Mouse (Mus musculus) stomach, postnatal 0 days (tissue): ENCODE data around the gene Nubpl. TPM values are rescaled to one million over a fixed set of nuclear protein-coding genes. Genes with fewer than 3 reads are reported as not detected.
A peak's percentile ranks its signal among the peaks of the same experiment; 100 is the strongest.
"Not testable (repeated sequence)": the region's sequence is repeated elsewhere in the genome, so short reads cannot be mapped to it uniquely, and the experiment has no call there.

Experiments
- ATAC-seq: fragments of 200-750 bp; cut with Nextera tagmentation; 2 replicates; pipeline ENCODE4 v1.8.0; 2017; ENCODE audit not compliant: low FRiP score, low TSS enrichment
- DNase-seq: peaks from one replicate; pipeline ENCODE4 v3.0.0-alpha.2; 2016; ENCODE audit warnings: low spot score
- H3K27ac ChIP-seq: fragments of 300-500 bp; sonication (generic); replicated peaks from 2 replicates; pipeline ENCODE4 v1.5.1; 2014; ENCODE audit warnings: mild to moderate bottlenecking, control low read depth
- H3K27me3 ChIP-seq: fragments of 300-500 bp; sonication (generic); 2 replicates; pipeline ENCODE4 v1.6.1; 2014; ENCODE audit warnings: low read length; ENCODE audit not compliant: control insufficient read depth, insufficient read depth
- H3K36me3 ChIP-seq: fragments of 300-500 bp; sonication (generic); 2 replicates; pipeline ENCODE4 v1.6.1; 2014; ENCODE audit warnings: low read length, mixed read lengths; ENCODE audit not compliant: control insufficient read depth, insufficient read depth
- H3K4me1 ChIP-seq: fragments of 300-500 bp; sonication (generic); replicated peaks from 2 replicates; pipeline ENCODE4 v1.6.1; 2014; ENCODE audit warnings: antibody characterized with exemption; ENCODE audit not compliant: control insufficient read depth, insufficient read depth
- H3K4me2 ChIP-seq: fragments of 300-500 bp; sonication (generic); replicated peaks from 2 replicates; pipeline ENCODE4 v1.6.1; 2014; ENCODE audit warnings: low read depth, mild to moderate bottlenecking, control low read depth, moderate library complexity
- H3K4me3 ChIP-seq: fragments of 300-500 bp; sonication (generic); 2 replicates; pipeline ENCODE4 v1.5.1; 2014; ENCODE audit warnings: low read depth, low read length, control low read depth
- H3K9ac ChIP-seq: fragments of 300-500 bp; sonication (generic); 2 replicates; pipeline ENCODE4 v1.6.1; 2014; ENCODE audit warnings: mild to moderate bottlenecking, low read length, control low read depth, mixed read lengths
- H3K9me3 ChIP-seq: fragments of 300-500 bp; sonication (generic); 2 replicates; pipeline ENCODE4 v1.6.1; 2016; ENCODE audit warnings: low read length; ENCODE audit not compliant: control insufficient read depth
- CTCF ChIP-seq: IDR thresholded peaks from 2 replicates; pipeline ENCODE4 v1.5.1; 2016; ENCODE audit warnings: antibody characterized with exemption, low read depth, mild to moderate bottlenecking, moderate library complexity
- EP300 ChIP-seq: optimal IDR thresholded peaks from 2 replicates; pipeline ENCODE3; 2016; ENCODE audit warnings: antibody characterized with exemption
- WGBS: fragments of 180-500 bp; shearing (Covaris S2); extraction: QIAGEN DNeasy Blood & Tissue Kit; methylation state at CpG from one replicate; pipeline ENCODE4 v1.1.7; 2014; 5-methylcytosine and 5-hydroxymethylcytosine counted together
- polyA plus RNA-seq: library from polyadenylated mRNA; unstranded; fragments of >200 nt; fragmentation: Nextera tagmentation; extraction: Ambion mirVana; gene quantifications from 2 replicates; pipeline ENCODE4 v1.2.1, GENCODE M21; 2015

Nubpl gene
- polyA plus RNA-seq, 1 experiment from 2014 or later: 6.1 TPM

GRCm38 (mm10) chr12:52211144-52211543 is 113.6 kb downstream of the Nubpl start:
- H3K36me3 ChIP-seq: no peaks in the 10 kb centered on the region
- H3K4me1 ChIP-seq: no peaks in the 10 kb centered on the region
- DNase-seq (no peak), ATAC-seq (0 out of 2 replicates have a peak, but pooled peaks have one; percentile 24)
- TF ChIP-seq EP300 (no peak), CTCF (no peak)
- no peaks in the 10 kb centered on the region for H3K27me3 ChIP-seq
- H3K27ac ChIP-seq: no peak overlapping the region
- H3K4me2 ChIP-seq: no peak overlapping the region
- H3K9me3 ChIP-seq: no peaks in the 10 kb centered on the region
- H3K4me3 ChIP-seq: no peak overlapping the region
- H3K9ac ChIP-seq: no peak overlapping the region

- Histone ChIP-seq H3K36me3 (no peaks in the 10 kb centered on the region), H3K9me3 (no peaks in the 10 kb centered on the region), H3K9ac (no peak overlapping the region), H3K4me3 (no peak overlapping the region), H3K4me1 (no peaks in the 10 kb centered on the region), H3K4me2 (no peak overlapping the region), H3K27ac (no peak overlapping the region), H3K27me3 (no peaks in the 10 kb centered on the region)
- ATAC-seq: no peak
- TF ChIP-seq EP300 (no peak), CTCF (no peak)
- no peak for DNase-seq
- 59% methylated on average over 2 of the region's 2 CpGs for WGBS
Observed at GRCm38 (mm10) chr12:52214837-52215236, 117.3 kb downstream of the Nubpl start.

- Histone ChIP-seq H3K27ac (no peak overlapping the region), H3K36me3 (no peaks in the 10 kb centered on the region), H3K9ac (no peak overlapping the region), H3K4me3 (no peak overlapping the region), H3K27me3 (no peaks in the 10 kb centered on the region), H3K9me3 (no peaks in the 10 kb centered on the region), H3K4me2 (no peak overlapping the region), H3K4me1 (no peaks in the 10 kb centered on the region)
- DNase-seq (no peak), ATAC-seq (no peak)
- no peak for TF ChIP-seq CTCF
- TF ChIP-seq EP300: no peak
- 83% methylated on average over 4 of the region's 4 CpGs for WGBS
Observed at GRCm38 (mm10) chr12:52224954-52225353, 127.4 kb downstream of the Nubpl start.

- Histone ChIP-seq H3K27me3 (no peaks in the 10 kb centered on the region), H3K9ac (no peak overlapping the region), H3K27ac (no peak overlapping the region), H3K4me1 (no peaks in the 10 kb centered on the region), H3K4me2 (no peak overlapping the region), H3K4me3 (no peak overlapping the region), H3K36me3 (no peaks in the 10 kb centered on the region), H3K9me3 (no peaks in the 10 kb centered on the region)
- WGBS: 87% methylated on average over 3 of the region's 3 CpGs
- ATAC-seq: no peak
- TF ChIP-seq EP300 (no peak), CTCF (no peak)
- no peak for DNase-seq
Observed at GRCm38 (mm10) chr12:52228746-52229145, 131.2 kb downstream of the Nubpl start.

DNA sequence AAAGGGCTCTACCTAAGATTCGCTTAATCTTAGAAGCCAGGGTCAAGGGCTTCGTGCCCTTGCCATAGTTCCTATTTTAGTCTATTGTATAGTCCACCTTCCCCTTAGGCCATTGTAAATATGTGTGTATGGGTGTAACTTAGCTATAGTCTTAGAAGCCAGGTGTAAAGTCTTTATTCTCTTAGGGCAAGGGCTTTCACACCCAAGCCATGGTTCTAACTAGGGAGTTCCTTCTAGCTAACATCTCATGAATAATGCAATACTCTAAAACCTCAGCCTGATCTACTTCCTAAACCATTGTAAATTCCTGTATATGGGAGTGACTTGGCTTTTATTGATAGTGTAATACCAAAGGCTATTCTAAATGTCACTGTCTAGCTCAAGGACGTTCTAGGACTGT is 134.4 kb downstream of the Nubpl start:
- not testable (repeated sequence) for H3K36me3 ChIP-seq, H3K9me3 ChIP-seq, H3K9ac ChIP-seq, DNase-seq, ATAC-seq, H3K4me1 ChIP-seq, H3K27ac ChIP-seq, H3K4me3 ChIP-seq, H3K27me3 ChIP-seq, H3K4me2 ChIP-seq
- 70% methylated on average over 1 of the region's 3 CpGs for WGBS

DNA sequence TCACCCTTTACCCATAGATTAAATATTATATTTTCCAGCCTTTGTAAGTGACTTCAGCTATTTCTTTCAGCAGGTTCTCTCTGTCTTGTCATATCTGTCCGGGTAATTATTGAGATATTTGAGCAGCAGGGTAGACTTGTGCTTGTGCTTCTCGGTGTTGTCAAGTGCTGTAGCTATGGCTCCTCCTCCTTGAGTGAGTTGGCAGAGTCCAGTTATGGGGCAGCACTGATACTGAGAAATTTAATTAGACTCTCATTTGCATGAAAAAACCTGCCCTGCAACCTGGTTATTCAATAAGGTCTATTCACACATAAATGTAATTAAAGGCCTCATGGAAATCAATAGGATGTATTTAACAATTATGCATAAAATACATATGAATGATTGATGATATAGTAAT is 145.2 kb downstream of the Nubpl start:
- H3K9me3 ChIP-seq: no peaks in the 10 kb centered on the region
- H3K4me1 ChIP-seq: no peaks in the 10 kb centered on the region
- TF ChIP-seq EP300 (no peak), CTCF (no peak)
- WGBS: 75% methylated on average over 2 of the region's 2 CpGs
- no peaks in the 10 kb centered on the region for H3K36me3 ChIP-seq
- DNase-seq: no peak
- H3K27me3 ChIP-seq: no peaks in the 10 kb centered on the region
- ATAC-seq: no peak
- H3K9ac ChIP-seq: no peak overlapping the region
- no peak overlapping the region for H3K27ac ChIP-seq
- no peak overlapping the region for H3K4me2 ChIP-seq
- no peak overlapping the region for H3K4me3 ChIP-seq
